Mouse (Mus musculus): ENCODE results near the gene Lrrc61.

- TF ChIP-seq GATA1 (IDR thresholded peaks at IDR 0.05; ENCODE audit: low read length) (no peak), TAL1 (IDR thresholded peaks at IDR 0.05; ENCODE audit: low read length) (no peak)
Observed at GRCm38 (mm10) chr6:48511861-48512260, 42.7 kb upstream of the Lrrc61 start.
